Mouse (Mus musculus) MEL (cell line): ENCODE measurements around the gene Diras1.

ENCODE experiments used
- CTCF ChIP-seq, 3 experiments: IDR thresholded peaks in 2 of 3; conservative IDR thresholded peaks in 1 of 3; 2 replicates each; pipeline ENCODE4 v1.5.1; 2011 to 2012; ENCODE audit warnings: low read length in 3 of 3, low read depth in 2 of 3, mild to moderate bottlenecking in 2 of 3, improper control_type of control experiment in 1 of 3, inconsistent platforms in 1 of 3, mixed read lengths in 1 of 3, moderate library complexity in 1 of 3; ENCODE audit not compliant: control insufficient read depth in 1 of 3, insufficient read depth in 1 of 3, poor library complexity in 1 of 3, severe bottlenecking in 1 of 3
- ETS1 ChIP-seq: IDR thresholded peaks from 2 replicates; pipeline ENCODE4 v1.6.1; 2012; ENCODE audit warnings: low read depth, mild to moderate bottlenecking, inconsistent platforms, low read length, improper control_type of control experiment, moderate library complexity
- GATA1 ChIP-seq: IDR thresholded peaks from 2 replicates; pipeline ENCODE4 v1.6.1; 2011; ENCODE audit warnings: low read depth, low read length, improper control_type of control experiment
- HCFC1 ChIP-seq: IDR thresholded peaks from 2 replicates; pipeline ENCODE4 v1.6.1; 2012; ENCODE audit warnings: low read depth, mild to moderate bottlenecking, inconsistent platforms, low read length, improper control_type of control experiment, moderate library complexity
- MYB ChIP-seq: IDR thresholded peaks from 2 replicates; pipeline ENCODE4 v1.6.1; 2011; ENCODE audit warnings: mild to moderate bottlenecking, low read depth, low read length, improper control_type of control experiment
- NRF1 ChIP-seq: IDR thresholded peaks from 2 replicates; pipeline ENCODE4 v1.6.1; 2014; ENCODE audit warnings: low read depth, mild to moderate bottlenecking, inconsistent platforms, low read length, improper control_type of control experiment, moderate library complexity; ENCODE audit not compliant: poor library complexity, insufficient read depth, severe bottlenecking
- POLR2A ChIP-seq, 2 experiments: IDR thresholded peaks; 2 replicates each; pipeline ENCODE4 v1.6.1; 2011 to 2012; ENCODE audit warnings: low read length in 2 of 2, mild to moderate bottlenecking in 2 of 2, control low read depth in 1 of 2, improper control_type of control experiment in 1 of 2, low read depth in 1 of 2, moderate library complexity in 1 of 2; ENCODE audit not compliant: control insufficient read depth in 1 of 2, insufficient read depth in 1 of 2, poor library complexity in 1 of 2
- RAD21 ChIP-seq: IDR thresholded peaks from 2 replicates; pipeline ENCODE4 v1.6.1; 2011; ENCODE audit warnings: mild to moderate bottlenecking, low read depth, low read length, improper control_type of control experiment
- RCOR1 ChIP-seq: IDR thresholded peaks from 2 replicates; pipeline ENCODE4 v1.6.1; 2012; ENCODE audit warnings: low read depth, mild to moderate bottlenecking, inconsistent platforms, low read length, improper control_type of control experiment
- SIN3A ChIP-seq: IDR thresholded peaks from 2 replicates; pipeline ENCODE4 v1.6.1; 2012; ENCODE audit warnings: low read length, improper control_type of control experiment, inconsistent platforms
- TCF12 ChIP-seq: IDR thresholded peaks from 2 replicates; pipeline ENCODE4 v1.6.1; 2014; ENCODE audit warnings: low read depth, mild to moderate bottlenecking, inconsistent platforms, low read length, improper control_type of control experiment, moderate library complexity
- UBTF ChIP-seq: IDR thresholded peaks from 2 replicates; pipeline ENCODE4 v1.6.1; 2012; ENCODE audit warnings: low read depth, mild to moderate bottlenecking, inconsistent platforms, low read length, improper control_type of control experiment, moderate library complexity, borderline replicate concordance; ENCODE audit not compliant: insufficient read depth
- USF1 ChIP-seq: IDR thresholded peaks from 2 replicates; pipeline ENCODE4 v1.6.1; 2014; ENCODE audit warnings: low read depth, mild to moderate bottlenecking, inconsistent platforms, low read length, improper control_type of control experiment, moderate library complexity
- ZNF384 ChIP-seq: IDR thresholded peaks from 2 replicates; pipeline ENCODE4 v1.6.1; 2012; ENCODE audit warnings: low read depth, mild to moderate bottlenecking, inconsistent platforms, low read length, improper control_type of control experiment

- TF ChIP-seq GATA1: no peak
- TF ChIP-seq CTCF (IDR thresholded peaks at IDR 0.05 in 2 of 3, conservative IDR thresholded peaks at IDR 0.05 in 1 of 3; ENCODE audit: control insufficient read depth in 1 of 3, insufficient read depth in 1 of 3, low read depth in 2 of 3, low read length in 3 of 3, poor library complexity in 1 of 3, severe bottlenecking in 1 of 3): no peak
- TF ChIP-seq HCFC1: no peak
- no peak for TF ChIP-seq TCF12
- TF ChIP-seq USF1: no peak
- TF ChIP-seq NRF1: no peak
- no peak for TF ChIP-seq UBTF
- TF ChIP-seq POLR2A (IDR thresholded peaks at IDR 0.05; ENCODE audit: control insufficient read depth in 1 of 2, insufficient read depth in 1 of 2, low read depth in 1 of 2, low read length in 2 of 2, poor library complexity in 1 of 2): no peak
- TF ChIP-seq MYB: no peak
- no peak for TF ChIP-seq ETS1
- TF ChIP-seq RAD21: no peak
- TF ChIP-seq ZNF384: no peak
- TF ChIP-seq RCOR1: no peak
- TF ChIP-seq SIN3A: no peak
Observed at GRCm38 (mm10) chr10:80990406-80990805, 35.1 kb downstream of the Diras1 start.
